Comparison of ENCODE assay signal across 30 mouse cellular contexts in the genomic region with DNA sequence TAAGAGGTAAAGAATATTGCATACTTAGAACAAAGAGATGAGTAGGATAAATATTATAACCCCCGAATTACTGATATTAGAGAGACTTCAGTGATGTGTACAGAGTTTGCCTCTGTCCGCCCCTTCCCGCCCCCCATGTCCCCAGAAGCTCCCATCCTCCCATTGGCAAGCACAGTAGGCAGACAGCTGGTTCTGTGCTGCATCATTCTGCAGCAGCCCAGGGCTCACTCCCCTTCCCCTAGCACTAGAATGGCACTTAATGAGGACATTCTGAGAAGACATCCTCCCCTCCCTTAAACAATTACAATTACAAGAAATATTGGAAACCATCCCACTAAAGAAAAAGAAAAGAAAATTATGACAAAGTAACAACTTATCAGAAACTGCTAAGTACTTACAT. TPM values are rescaled to one million over a fixed set of nuclear protein-coding genes. Genes with fewer than 3 reads are reported as not detected.
DNase-seq lines count a peak whose midpoint lies in the region; ATAC-seq and TF ChIP-seq lines count a peak whose summit lies in the region.
"Had no signal": no experiment of that assay in that cellular context is flagged by ENCODE, and none has a peak within 500 bp of the region (broad histone marks: within the 10 kb centered on the region; RNA-seq: fewer than 3 reads in every experiment).

No protein-coding gene starts in this region.

- no peak for ATAC-seq in erythroid progenitor cell, adult 5-6 weeks (replicated peaks; ENCODE audit: low FRiP score, poor library complexity, severe bottlenecking)
- ATAC-seq: activated CD4-positive, CD25-positive, alpha-beta regulatory T cell, adult 4 months; CD4-positive, CD25-positive, alpha-beta regulatory T cell, adult 4 months; forebrain, embryonic 16.5 days; intestine, postnatal 0 days had no signal

- H3K4me1 ChIP-seq in bone marrow macrophage, adult 2 months (ENCODE audit: control insufficient read depth, insufficient read depth, low read length), result peaks cover 62% of the 10 kb centered on the region
- H3K4me1 ChIP-seq: forebrain, embryonic 12.5 days; hindbrain, embryonic 12.5 days; hindbrain, embryonic 15.5 days had no signal

- intact Hi-C loops in heart, postnatal 36 days (cut with DNase I), result no loop called here

- DNase-seq in heart, postnatal 4 days, result peak; percentile 12
- DNase-seq in heart, postnatal 36 days, result no peak
- peak; percentile 32 to 43 for DNase-seq in kidney, postnatal 4 days
- DNase-seq in kidney, adult 11 months, result no peak
- DNase-seq: adrenal gland, adult 8-10 months; adrenal gland, postnatal 25 days; cerebellum, adult 18-20 months; cerebellum, adult 9-10 months; cerebellum, postnatal 14 days; heart, adult 18-20 months had no signal

- no peaks in the 10 kb centered on the region for H3K79me2 ChIP-seq in macrophage (ENCODE audit: inconsistent target)

- no peak overlapping the region for H3K4me3 ChIP-seq in bone marrow macrophage, adult 2 months (ENCODE audit: insufficient read depth, low read length)
- no peak overlapping the region for H3K4me3 ChIP-seq in macrophage (ENCODE audit: inconsistent target)
- H3K4me3 ChIP-seq: forebrain, embryonic 12.5 days; heart, embryonic 12.5 days; heart, embryonic 15.5 days; hindbrain, embryonic 12.5 days; hindbrain, embryonic 15.5 days had no signal

- no peak for TF ChIP-seq POLR2A in bone marrow macrophage, adult 2 months (IDR thresholded peaks at IDR 0.05; ENCODE audit: borderline replicate concordance, low read depth, low read length)

- WGBS in macrophage (ENCODE audit: missing documents), result 92% methylated on average over 3 of the region's 3 CpGs

- TF ChIP-seq CTCF in bone marrow macrophage, adult 2 months (IDR thresholded peaks at IDR 0.05; ENCODE audit: low read depth, low read length), result no peak

- H3K36me3 ChIP-seq in macrophage (ENCODE audit: inconsistent target), result no peaks in the 10 kb centered on the region
- H3K36me3 ChIP-seq: forebrain, embryonic 12.5 days; heart, embryonic 12.5 days; heart, embryonic 15.5 days; hindbrain, embryonic 12.5 days; hindbrain, embryonic 15.5 days had no signal

- H3K27ac ChIP-seq in bone marrow macrophage, adult 2 months (ENCODE audit: insufficient read depth, low read depth, low read length), result peak overlapping the region; percentile 95
- peak overlapping the region; percentile 94 for H3K27ac ChIP-seq in macrophage
- H3K27ac ChIP-seq: forebrain, embryonic 12.5 days; hindbrain, embryonic 12.5 days; hindbrain, embryonic 15.5 days had no signal

RNA-seq across cellular contexts. Expression of gene Gm5269, which starts 26.4 kb away (rescaled TPM):
- not detected for total RNA-seq in heart, postnatal 4 days (2021)
- total RNA-seq in heart, postnatal 36 days (2021), result not detected
- not detected in 2 replicates for polyA plus RNA-seq in bone marrow macrophage, adult 2 months (2012; ENCODE audit: insufficient read depth, insufficient read length, missing spikeins)
- total RNA-seq in macrophage (2018; cell fraction: chromatin; rRNA removed), result 10 to 100 TPM in 5 of 26 experiments, 1 to 10 TPM in 8, not detected in 13; 1.0 to 96.9 (median 6.6) TPM
- total RNA-seq in macrophage (2018; cell fraction: cytosol; rRNA removed), result under 1 TPM in 1 of 26 experiments, not detected in 25; 0.26 TPM
- 10 to 100 TPM in 2 of 26 experiments, 1 to 10 TPM in 9, not detected in 15; 1.3 to 14.4 (median 5.7) TPM for total RNA-seq in macrophage (2018; cell fraction: nucleus; rRNA removed)
- not detected in 3 replicates for polyA plus RNA-seq in macrophage (2018)
- not detected in 2 replicates for total RNA-seq in erythroid progenitor cell, adult 5-6 weeks (2015; ENCODE audit: low replicate concordance)
- total RNA-seq in erythroid progenitor cell, adult 5-6 weeks (2017; ENCODE audit: low replicate concordance), result not detected in 2 replicates
- total RNA-seq: adrenal gland, adult 8-10 months; adrenal gland, postnatal 25 days; gastrocnemius, adult 18-20 months; gastrocnemius, postnatal 4 days; heart, adult 18-20 months; heart, postnatal 10 days; hematopoietic stem cell, adult 5-6 weeks had no signal
- polyA plus RNA-seq: activated CD4-positive, CD25-positive, alpha-beta regulatory T cell, adult 4 months; C2C12; CD4-positive, CD25-positive, alpha-beta regulatory T cell, adult 4 months; embryonic facial prominence, embryonic 11.5 days; embryonic facial prominence, embryonic 14.5 days; forebrain, embryonic 12.5 days; forebrain, embryonic 16.5 days; heart, embryonic 12.5 days; heart, embryonic 15.5 days; hindbrain, embryonic 12.5 days; hindbrain, embryonic 15.5 days; intestine, embryonic 14.5 days; intestine, postnatal 0 days had no signal

Comparison
In these comparisons a context has a peak if more than half of its experiments do, and no peak if none do; other contexts are left out.
1. DNase-seq: peak in heart, postnatal 4 days (single experiment) and kidney, postnatal 4 days (2 of 2); none in heart, postnatal 36 days (0 of 2) and kidney, adult 11 months (single experiment).